Mouse (Mus musculus) frontal cortex, postnatal 14 days (tissue): ENCODE measurements around the gene Rfx2.

Source experiments
- DNase-seq, 2 experiments: peaks; one replicate each; pipeline ENCODE4 v3.0.0; 2022; ENCODE audit warnings: low spot score in 2 of 2

The Rfx2 gene

DNA sequence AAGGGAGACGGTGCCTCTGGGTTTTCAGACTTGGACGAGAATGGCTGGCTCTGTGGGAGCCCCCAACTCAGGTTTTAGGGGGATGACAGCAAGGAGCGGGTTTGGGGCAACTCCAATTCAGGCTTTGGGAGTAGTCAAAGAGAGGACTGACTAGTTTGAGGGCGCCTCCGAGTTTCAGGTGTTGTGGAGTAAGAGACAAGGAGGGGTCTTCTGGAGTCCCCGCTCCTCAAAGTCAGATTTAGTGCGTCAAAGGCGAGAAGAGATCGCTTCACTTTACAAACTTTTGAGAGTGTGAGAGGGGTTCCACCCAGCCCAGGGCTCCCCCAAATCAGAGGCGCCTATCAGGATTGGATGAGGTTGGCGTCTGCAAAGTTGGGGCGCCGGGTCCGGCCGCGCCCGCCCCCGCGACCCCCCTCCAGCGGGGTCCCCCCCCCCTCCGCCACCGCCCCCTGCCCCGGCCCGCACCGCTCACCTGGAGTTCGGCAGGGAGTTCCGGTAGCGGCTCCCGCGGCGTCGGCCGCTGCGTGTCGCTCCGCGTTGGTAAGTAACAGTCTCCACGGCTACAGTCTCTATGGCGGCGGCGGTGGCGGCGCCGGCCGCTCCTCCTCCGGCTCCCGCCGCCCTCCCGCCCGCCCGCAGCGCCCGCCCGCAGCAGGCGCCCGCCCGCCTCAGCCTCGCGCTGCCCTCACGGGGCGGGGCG is at the start of gene Rfx2:
Gene Rfx2 (minus strand): TSS at position 603 of the 700 bp plus-strand sequence.
- no peak for DNase-seq

DNA sequence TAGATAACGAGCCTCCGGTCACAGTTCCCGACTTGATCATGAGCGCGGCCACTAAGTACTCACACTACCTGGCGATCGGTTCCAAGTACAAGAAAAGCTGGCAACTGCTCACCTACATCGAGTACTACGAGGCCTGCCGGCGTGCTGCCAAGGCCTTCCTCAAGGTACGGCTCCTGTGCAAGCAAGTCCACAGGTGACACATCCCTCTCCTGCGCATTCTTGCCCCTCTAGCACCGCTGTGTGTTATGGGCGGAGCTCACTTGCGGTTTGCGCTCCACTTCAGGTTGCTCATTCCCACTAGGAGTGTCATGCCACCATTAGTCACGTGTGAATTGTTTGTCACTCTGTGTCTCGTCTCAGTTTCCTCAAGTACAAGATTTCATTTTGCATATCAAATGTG is 46.6 kb upstream of the Rfx2 start:
- DNase-seq, result no peak

GRCm38 (mm10) chr17:56876981-56877380 is 46.2 kb upstream of the Rfx2 start:
- no peak for DNase-seq

GRCm38 (mm10) chr17:56876465-56876864 is 45.7 kb upstream of the Rfx2 start:
- DNase-seq, result no peak

DNA sequence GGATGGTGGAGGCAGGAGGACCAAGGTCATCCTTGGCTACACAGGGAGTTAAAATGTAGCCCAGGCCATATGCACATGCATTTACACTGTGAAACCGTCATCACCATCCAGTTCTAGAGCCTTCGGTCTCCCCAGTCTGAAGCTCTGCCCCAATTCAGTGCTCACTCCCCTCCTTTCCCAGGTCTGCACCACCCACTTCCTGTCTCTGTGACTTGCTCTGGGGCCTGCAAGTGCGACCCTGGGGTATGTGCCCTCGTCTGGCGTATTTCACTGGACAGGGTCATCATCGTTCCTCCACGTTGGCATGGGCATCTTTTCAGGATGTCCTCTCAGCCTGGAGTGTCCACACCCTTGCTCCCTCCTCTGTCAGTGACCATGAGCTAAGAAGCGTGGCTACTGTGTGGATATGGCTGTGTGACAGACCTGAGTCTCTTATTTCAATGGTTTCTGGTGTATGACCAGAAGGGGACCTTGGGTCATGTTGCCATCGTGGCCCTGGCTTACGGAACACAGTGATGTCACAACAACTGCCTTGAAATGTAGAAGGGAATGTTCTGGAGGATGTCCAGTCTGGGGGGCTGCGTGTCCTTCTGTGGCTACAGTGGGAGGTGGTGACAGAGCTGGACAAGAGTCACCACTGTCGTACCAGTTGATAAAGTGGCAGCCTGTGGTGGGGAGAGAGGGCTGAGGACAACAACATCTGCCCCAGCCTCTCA is 44.3 kb upstream of the Rfx2 start, which contains the start of gene 1700061G19Rik:
Gene 1700061G19Rik (plus strand): TSS at position 542 of the 716 bp plus-strand sequence.
- no peak for DNase-seq

DNA sequence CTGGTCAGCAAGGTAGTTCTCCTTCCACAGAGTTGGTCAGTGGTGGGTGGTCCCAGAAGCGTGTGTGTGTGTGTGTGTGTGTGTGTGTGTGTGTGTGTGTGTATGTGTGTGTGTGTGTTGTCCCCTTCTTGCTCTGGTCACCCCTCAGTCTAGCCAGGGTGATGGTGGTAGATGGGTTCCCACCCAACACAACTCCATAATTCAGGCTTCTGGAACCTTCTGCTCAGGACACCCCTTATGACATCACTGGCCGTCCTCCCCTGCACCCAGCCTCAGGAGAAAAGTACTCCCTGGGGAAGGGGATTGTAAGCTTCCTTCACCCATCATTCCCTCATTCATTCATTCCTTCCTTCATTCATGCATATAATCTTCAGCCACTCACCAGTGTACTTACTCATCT is 43.4 kb upstream of the Rfx2 start, which contains the start of gene Acsbg2:
Gene Acsbg2 (minus strand): TSS at position 211 of the 400 bp plus-strand sequence.
- DNase-seq, result no peak

DNA sequence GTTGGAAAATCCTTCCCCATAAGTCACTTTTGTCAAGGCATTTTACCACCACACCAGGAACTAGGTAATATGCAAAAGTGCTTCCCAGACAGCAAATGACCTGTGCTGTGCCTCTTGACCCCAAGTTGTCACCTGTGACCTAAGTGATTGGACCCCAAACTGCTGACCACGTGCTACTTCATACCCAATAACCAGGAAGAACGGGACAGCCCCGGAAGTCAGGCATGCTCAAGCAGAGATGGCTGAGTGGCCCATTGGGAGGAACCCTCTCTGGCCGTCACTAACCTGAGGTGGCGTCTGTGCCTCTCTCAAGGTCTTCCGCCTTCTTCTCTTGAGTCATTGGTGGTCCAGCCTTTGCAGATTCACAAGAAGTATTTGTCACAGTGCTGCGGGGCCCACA is 41.7 kb upstream of the Rfx2 start:
- no peak for DNase-seq

GRCm38 (mm10) chr17:56871767-56872166 is 41.0 kb upstream of the Rfx2 start:
- no peak for DNase-seq

DNA sequence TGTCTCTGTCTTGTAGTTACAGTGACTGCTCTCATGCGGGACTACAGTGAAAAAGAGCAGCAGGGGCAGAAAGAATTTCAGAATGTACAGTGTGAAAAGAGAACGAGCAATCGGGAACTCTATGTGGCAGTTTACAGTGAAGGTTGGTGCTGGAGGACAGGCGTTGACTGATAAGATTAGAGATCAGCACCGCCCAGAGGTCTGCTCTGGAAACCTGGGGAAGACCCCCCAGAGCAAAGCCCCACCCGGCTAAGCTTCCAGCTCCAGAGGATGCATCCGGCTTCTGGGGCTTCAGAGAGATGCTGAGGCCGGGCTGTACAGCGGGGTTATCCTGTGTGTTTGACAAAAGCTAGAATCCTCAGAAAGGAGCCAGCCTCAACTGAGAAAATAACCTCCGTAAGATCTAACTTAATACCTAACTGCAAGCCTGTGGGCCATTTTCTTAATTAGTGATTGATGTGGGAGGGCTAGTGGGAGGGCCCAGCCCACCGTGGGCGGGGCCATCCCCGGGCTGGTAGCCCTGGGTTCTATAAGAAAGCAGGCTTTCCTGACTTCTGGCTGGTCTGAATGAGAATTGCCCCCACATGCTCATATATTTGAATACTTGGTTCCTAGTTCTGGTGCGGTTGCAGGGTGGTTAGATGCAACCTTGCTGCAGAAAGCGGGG is 39.6 kb upstream of the Rfx2 start:
- no peak for DNase-seq

- no peak for DNase-seq
Observed at GRCm38 (mm10) chr17:56869481-56869977, 38.7 kb upstream of the Rfx2 start.

- DNase-seq, result no peak
Observed at GRCm38 (mm10) chr17:56866071-56866470, 35.3 kb upstream of the Rfx2 start.

GRCm38 (mm10) chr17:56861197-56861596 is 30.4 kb upstream of the Rfx2 start:
- DNase-seq, result no peak

- no peak for DNase-seq
Observed at GRCm38 (mm10) chr17:56858922-56859321, 28.1 kb upstream of the Rfx2 start.

DNA sequence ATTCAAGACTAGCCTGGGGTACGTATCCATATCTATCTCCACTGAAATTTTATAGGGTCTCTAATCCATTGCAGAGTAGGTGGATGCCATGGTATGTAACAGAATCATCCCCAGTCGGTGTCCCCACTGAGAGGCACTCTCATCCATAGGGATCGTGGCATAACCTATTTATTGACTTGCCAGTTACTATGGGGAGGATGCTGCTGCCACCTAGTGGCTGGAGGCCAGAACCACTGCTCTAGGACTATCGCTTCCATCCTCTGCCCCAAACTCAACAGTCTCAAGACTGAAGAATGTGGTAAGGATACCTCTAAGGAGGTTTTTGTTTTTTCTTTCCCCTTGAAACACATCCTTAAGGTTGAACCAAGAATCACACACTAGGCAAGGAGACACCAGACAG is 27.4 kb upstream of the Rfx2 start:
- DNase-seq, result peak in 1 of 2 experiments; percentile 14

- no peak for DNase-seq
Observed at GRCm38 (mm10) chr17:56855421-56855820, 24.6 kb upstream of the Rfx2 start.

GRCm38 (mm10) chr17:56851167-56851566 is 20.4 kb upstream of the Rfx2 start:
- DNase-seq, result no peak

DNA sequence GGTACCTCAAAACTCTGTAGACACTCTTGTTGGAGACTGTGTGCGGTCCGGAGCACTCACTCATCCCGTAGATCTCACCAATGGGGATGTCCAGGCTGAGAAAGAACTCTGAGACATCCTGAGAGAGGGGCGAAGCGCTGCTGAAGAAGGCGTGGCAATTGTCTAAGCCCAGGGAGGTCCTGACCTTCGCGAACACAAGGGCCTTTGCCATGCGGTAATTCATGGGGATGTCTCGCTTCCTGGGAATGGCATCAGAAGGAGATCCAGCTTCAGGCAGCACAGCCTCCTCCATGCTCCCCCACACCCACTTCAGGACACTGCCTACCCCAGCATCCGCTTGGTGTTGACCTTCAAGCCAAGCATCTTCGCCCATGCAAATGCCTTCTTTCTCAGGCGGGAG is 18.9 kb upstream of the Rfx2 start:
- no peak for DNase-seq

GRCm38 (mm10) chr17:56848785-56849184 is 18.0 kb upstream of the Rfx2 start:
- no peak for DNase-seq

GRCm38 (mm10) chr17:56843678-56844077 is 12.9 kb upstream of the Rfx2 start:
- DNase-seq, result no peak

DNA sequence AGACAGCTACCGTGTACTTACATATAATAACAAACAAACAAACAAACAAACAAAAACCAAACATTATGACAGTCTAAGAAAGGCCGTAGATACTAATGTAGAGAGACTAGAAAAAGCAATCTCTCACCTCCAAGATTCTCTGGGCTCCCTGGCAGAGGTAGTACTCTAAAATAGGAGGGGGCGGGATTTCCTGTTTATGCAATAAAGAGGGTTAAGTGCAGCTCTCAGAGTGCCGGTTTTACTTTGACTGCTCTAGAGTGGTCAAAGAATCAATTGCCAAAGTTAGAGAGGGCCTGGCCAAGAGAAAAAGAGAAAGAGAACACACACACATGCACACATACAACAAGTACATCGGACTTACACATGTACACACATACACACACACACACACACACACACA is 11.4 kb upstream of the Rfx2 start:
- no peak for DNase-seq

DNA sequence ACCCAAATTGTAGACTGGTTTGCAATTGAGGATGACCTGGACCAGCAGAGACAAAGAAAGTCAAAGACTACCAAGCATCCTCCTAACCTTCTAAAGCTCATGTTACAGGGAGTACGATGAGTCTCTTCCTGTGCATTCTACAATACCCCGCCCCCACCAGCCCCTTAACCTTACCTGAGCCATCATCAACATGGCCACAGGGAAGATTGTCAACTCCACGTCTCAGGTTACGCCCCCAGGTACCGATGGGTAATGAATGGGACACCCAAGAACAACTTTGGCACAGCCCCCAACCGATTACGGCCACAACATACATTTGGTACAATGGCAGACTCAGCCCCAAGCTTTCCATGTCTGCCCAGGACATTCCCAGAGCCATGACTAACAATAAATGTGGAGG is 9.7 kb upstream of the Rfx2 start:
- no peak for DNase-seq

- DNase-seq, result no peak
Observed at GRCm38 (mm10) chr17:56836336-56836735, 5.5 kb upstream of the Rfx2 start.

GRCm38 (mm10) chr17:56833381-56833780 is 2.6 kb upstream of the Rfx2 start:
- no peak for DNase-seq
